Mouse (Mus musculus): ENCODE data around the gene Ybx1. TPM values are rescaled to one million over a fixed set of nuclear protein-coding genes. Genes with fewer than 3 reads are reported as not detected.

Ybx1 gene
- total RNA-seq (2023) = 100 to 1,000 TPM; 400 to 420 TPM

GRCm38 (mm10) chr4:119294415-119295133 is at the start of gene Ybx1:
Ybx1 (minus strand) TSS chr4:119294604.

GRCm38 (mm10) chr4:119320131-119320830 is 25.9 kb upstream of the Ybx1 start, which contains the start of gene Ppih:
Ppih (minus strand) TSS chr4:119320546.

GRCm38 (mm10) chr4:119255351-119255750 is 39.1 kb downstream of the Ybx1 start, which contains the start of gene Cldn19:
Cldn19 (plus strand) TSS chr4:119255414.

GRCm38 (mm10) chr4:119232410-119233255 is 61.8 kb downstream of the Ybx1 start, which contains the start of the genes AU022252 and P3h1:
AU022252 (minus strand) TSS chr4:119232712.
P3h1 (plus strand) TSS chr4:119232915.

Other genes starting within 250 kb of the Ybx1 start
- gene Slc2a1, start 185.9 kb downstream of the Ybx1 start, total RNA-seq (2023) = 10 to 100 TPM; 47.8 to 50.0 TPM
- gene Zfp691, start 120.4 kb downstream of the Ybx1 start, total RNA-seq (2023) = 1 to 10 TPM; 7.6 to 9.6 TPM
- under 1 TPM; 0.26 to 0.47 TPM for gene Ermap, start 104.6 kb downstream of the Ybx1 start, total RNA-seq (2023)
- gene Svbp, start 99.3 kb downstream of the Ybx1 start, total RNA-seq (2023) = 10 to 100 TPM; 23.0 to 23.4 TPM
- gene Tmem269, start 76.4 kb downstream of the Ybx1 start, total RNA-seq (2023) = under 1 TPM in 1 of 2 experiments, not detected in 1; 0.52 TPM
- gene AU022252, start 61.9 kb downstream of the Ybx1 start, total RNA-seq (2023) = 10 to 100 TPM; 10.3 to 21.8 TPM
- gene P3h1, start 61.7 kb downstream of the Ybx1 start, total RNA-seq (2023) = 1 to 10 TPM; 6.0 TPM
- not detected for gene Cldn19, start 39.2 kb downstream of the Ybx1 start, total RNA-seq (2023)
- 10 to 100 TPM; 29.5 to 37.9 TPM for gene Ppih, start 25.9 kb upstream of the Ybx1 start, total RNA-seq (2023)
- under 1 TPM in 1 of 2 experiments, not detected in 1; 0.30 TPM for gene Ccdc30, start 120.9 kb upstream of the Ybx1 start, total RNA-seq (2023)
- 10 to 100 TPM; 12.9 to 16.5 TPM for gene Ppcs, start 127.8 kb upstream of the Ybx1 start, total RNA-seq (2023)
- gene Zmynd12, start 128.2 kb upstream of the Ybx1 start, total RNA-seq (2023) = not detected
- not detected for gene Rimkla, start 198.0 kb upstream of the Ybx1 start, total RNA-seq (2023)
- 10 to 100 TPM; 69.2 to 74.4 TPM for gene Foxj3, start 242.4 kb upstream of the Ybx1 start, total RNA-seq (2023)
- 10 to 100 TPM in 1 of 2 experiments, 1 to 10 TPM in 1; 7.1 to 10.2 TPM for gene Frg2f1, start 244.9 kb upstream of the Ybx1 start, total RNA-seq (2023)

Measured in B cell, adult 67 days (primary cell).